Mouse (Mus musculus) left cerebral cortex, adult 9 months (tissue): ENCODE measurements around the gene Rab25.

ENCODE experiments used
- DNase-seq, 2 experiments: peaks; one replicate each; pipeline ENCODE4 v3.0.0; 2022; ENCODE audit warnings: low spot score in 2 of 2

Rab25 gene

DNA sequence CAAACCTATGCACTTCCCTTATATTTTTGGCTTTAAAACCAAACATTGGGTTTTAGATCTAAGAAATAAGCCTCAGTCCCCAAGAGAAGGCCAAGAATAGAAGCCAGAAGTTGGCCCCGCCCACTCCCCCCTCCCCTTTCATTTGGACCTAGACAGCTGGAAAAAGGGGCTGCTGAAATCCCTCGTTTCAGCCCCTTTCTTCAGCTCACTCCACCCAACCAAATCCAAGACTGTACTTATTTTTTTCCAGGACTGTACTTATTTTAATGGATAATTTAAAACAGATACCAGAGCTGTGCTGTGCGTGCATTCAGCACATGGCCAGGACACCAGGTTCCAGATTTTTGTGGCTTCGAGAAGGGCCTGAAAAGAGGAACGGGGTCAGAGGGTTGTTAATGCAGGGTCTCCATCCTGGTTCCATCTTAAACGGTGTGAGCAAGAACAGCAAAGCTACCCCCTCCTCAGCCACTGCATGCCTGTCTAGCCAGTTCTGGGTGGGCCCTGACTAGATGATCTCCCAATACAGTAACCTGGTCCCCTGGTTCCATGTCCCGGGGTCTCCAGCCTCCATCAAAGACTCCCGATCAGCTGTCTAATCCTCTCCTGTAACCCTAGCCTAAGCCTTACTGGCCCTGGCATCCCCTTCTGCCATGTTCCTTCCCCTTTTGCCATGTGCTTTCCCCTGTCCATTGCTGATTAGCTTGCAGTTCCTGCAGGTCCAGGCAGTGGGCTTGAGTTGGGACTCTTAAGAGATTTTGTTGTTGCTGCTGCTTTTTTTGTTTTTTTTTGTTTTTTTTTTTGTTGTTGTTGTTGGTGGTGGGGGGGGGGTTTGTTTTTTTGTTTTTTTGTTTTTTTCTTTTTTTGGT is 44.0 kb downstream of the Rab25 start:
- no peak for DNase-seq

DNA sequence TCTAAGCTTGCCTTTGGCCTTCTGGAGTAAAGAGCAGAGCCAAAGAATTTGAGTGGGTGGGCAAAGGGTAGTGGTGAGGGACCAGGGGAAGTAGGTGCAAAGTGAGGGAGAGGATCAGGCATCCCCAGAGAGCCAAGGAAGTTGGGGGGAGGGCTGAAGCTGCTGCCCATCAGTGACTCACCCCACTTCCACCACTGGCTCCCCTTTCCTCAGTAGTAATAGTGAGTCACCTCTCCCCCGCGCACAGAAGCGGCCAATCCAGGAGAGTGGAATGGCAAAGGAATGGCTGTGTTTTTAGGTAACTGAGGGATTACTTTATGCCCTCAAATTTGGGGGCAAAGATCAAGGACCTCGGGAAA is 44.6 kb downstream of the Rab25 start:
- DNase-seq, result peak in 1 of 2 experiments; percentile 54

- peak; percentile 81 to 94 for DNase-seq
Measured at GRCm38 (mm10) chr3:88502641-88503504, 45.2 kb downstream of the Rab25 start.

DNA sequence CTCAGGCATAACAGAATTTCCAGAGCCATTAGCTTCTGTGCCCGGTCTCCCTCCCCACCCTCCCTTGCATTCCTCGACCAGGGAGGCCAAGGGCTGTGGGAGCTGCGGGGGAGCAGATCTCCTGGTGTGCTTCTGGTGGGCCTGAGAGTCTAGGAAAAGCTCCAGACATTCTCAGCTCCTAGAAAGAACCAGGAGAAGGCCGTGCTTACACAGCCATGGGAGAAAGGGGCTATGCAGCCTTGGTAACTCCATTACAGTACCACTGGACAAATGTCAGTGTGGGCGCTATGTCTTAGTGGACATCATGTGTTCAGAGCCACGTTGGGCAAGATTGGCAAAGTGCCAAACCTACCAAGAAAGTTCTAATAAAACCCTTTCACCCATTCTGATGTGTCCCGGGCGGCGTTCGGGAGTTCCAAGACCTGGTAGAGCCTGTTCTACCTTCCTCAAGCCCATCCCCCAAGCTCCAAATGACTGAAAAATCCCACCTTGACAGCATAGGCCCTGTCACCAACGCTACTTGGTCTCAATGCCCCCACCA is 46.0 kb downstream of the Rab25 start:
- DNase-seq, result no peak

GRCm38 (mm10) chr3:88501366-88502030 is 46.6 kb downstream of the Rab25 start:
- DNase-seq, result no peak

GRCm38 (mm10) chr3:88500655-88501365 is 47.3 kb downstream of the Rab25 start:
- no peak for DNase-seq

DNA sequence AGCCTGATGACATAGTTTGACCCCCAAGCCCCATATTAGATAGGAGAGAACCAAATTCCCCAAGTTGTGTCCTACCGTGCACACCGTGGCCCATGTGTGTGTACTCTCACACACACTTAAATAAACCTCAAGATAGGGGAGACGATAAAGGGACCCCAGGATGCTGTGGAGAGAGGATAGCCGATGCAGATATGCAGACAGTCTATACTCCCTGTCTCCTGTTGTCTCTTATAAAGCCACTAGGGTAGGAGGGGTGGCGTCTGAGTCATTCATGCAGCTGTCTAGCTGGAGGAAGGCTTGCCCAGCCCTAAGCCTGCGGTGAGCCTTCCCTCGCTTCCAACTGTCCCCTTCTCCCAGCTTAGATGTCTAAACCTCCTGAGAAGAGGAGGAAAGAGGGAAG is 48.0 kb downstream of the Rab25 start:
- no peak for DNase-seq

DNA sequence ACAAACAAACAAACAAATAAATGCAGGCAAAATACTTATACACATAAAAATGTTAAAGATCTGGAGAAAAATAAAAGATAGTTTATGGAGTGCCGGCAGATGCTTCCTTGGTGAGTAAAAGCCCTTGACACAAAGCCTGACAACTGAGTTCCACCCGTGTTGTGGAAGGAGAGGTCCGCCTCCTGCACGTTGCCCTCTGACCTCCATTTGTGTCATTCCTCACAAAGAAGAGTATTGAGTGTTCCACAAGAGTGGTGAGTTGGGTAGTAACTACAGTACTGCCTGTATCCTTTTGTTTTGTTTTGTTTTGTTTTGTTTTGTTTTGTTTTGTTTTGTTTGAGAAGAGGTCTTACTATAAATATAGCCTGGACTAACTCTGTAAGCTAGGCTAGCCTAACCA is 48.5 kb downstream of the Rab25 start:
- no peak for DNase-seq

- DNase-seq, result no peak
Measured at GRCm38 (mm10) chr3:88495741-88496415, 52.2 kb downstream of the Rab25 start.

- no peak for DNase-seq
Measured at GRCm38 (mm10) chr3:88494836-88495628, 53.1 kb downstream of the Rab25 start.

- DNase-seq, result no peak
Measured at GRCm38 (mm10) chr3:88493706-88494582, 54.2 kb downstream of the Rab25 start.
